Mouse (Mus musculus) neural tube, embryonic 11.5 days (tissue): ENCODE measurements around the gene Mfsd1. TPM values are rescaled to one million over a fixed set of nuclear protein-coding genes. Genes with fewer than 3 reads are reported as not detected.

Experiments used
- ATAC-seq: fragments of 200-750 bp; cut with Nextera tagmentation; 2 replicates; pipeline ENCODE4 v1.8.0; 2017; ENCODE audit warnings: moderate number of reproducible peaks, mild to moderate bottlenecking, moderate TSS enrichment, moderate library complexity; ENCODE audit not compliant: insufficient read depth, low FRiP score, low TSS enrichment
- DNase-seq: peaks from one replicate; pipeline ENCODE4 v3.0.0-alpha.2; 2015; ENCODE audit warnings: low spot score
- H3K27ac ChIP-seq: fragments of 300-500 bp; sonication (generic); 2 replicates; pipeline ENCODE4 v1.5.1; 2014; ENCODE audit warnings: low read depth, mild to moderate bottlenecking, low read length
- H3K27me3 ChIP-seq: fragments of 300-500 bp; sonication (generic); 2 replicates; pipeline ENCODE4 v1.6.1; 2014; ENCODE audit warnings: mild to moderate bottlenecking, low read length, mixed read lengths; ENCODE audit not compliant: control insufficient read depth, insufficient read depth
- H3K36me3 ChIP-seq: fragments of 300-500 bp; sonication (generic); 2 replicates; pipeline ENCODE4 v1.6.1; 2014; ENCODE audit warnings: mild to moderate bottlenecking, low read length, moderate library complexity, mixed read lengths; ENCODE audit not compliant: control insufficient read depth, insufficient read depth
- H3K4me1 ChIP-seq: fragments of 300-500 bp; sonication (generic); 2 replicates; pipeline ENCODE4 v1.6.1; 2014; ENCODE audit warnings: low read length, mixed read lengths; ENCODE audit not compliant: control insufficient read depth, insufficient read depth
- H3K4me2 ChIP-seq: fragments of 300-500 bp; sonication (generic); 2 replicates; pipeline ENCODE4 v1.6.1; 2014; ENCODE audit warnings: low read depth, mild to moderate bottlenecking, moderate library complexity
- H3K4me3 ChIP-seq: fragments of 300-500 bp; sonication (generic); 2 replicates; pipeline ENCODE4 v1.5.1; 2014; ENCODE audit warnings: low read depth, low read length
- H3K9ac ChIP-seq: fragments of 300-500 bp; sonication (generic); 2 replicates; pipeline ENCODE4 v1.6.1; 2014; ENCODE audit warnings: mild to moderate bottlenecking, low read length
- H3K9me3 ChIP-seq: fragments of 300-500 bp; sonication (generic); 2 replicates; pipeline ENCODE4 v1.6.1; 2016; ENCODE audit warnings: low read length; ENCODE audit not compliant: control insufficient read depth
- WGBS: fragments of 180-500 bp; shearing (Covaris S2); extraction: QIAGEN DNeasy Blood & Tissue Kit; methylation state at CpG from one replicate; pipeline ENCODE4 v1.1.7; 2014; 5-methylcytosine and 5-hydroxymethylcytosine counted together
- polyA plus RNA-seq: library from polyadenylated mRNA; unstranded; fragments of >200 nt; fragmentation: Nextera tagmentation; extraction: Ambion mirVana; gene quantifications from 2 replicates; pipeline ENCODE4 v1.2.1, GENCODE M21; 2014

Gene Mfsd1
- polyA plus RNA-seq, 1 experiment from 2014 or later: 67.5 TPM

DNA sequence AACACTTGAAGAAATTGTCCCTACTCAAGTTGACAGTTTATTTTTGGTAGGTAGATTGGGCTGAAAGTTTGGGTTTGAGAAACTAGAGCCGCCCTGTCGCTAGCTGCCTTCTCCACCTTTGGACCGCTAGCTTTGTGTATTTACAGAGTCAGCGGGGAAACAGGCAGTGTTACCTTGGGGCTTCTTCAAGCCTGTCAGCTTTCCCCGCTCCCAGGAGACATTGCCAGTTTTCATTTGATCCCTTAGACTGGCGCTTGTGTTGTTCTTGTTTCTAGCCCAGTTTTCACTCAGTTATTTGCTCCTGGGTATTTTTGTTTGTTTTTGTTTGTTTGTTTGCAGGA lies 1.3 kb downstream of the Mfsd1 start:
- Histone ChIP-seq H3K4me1 (peaks cover 3% of the 10 kb centered on the region; the same call in 1 of the 2 replicates), H3K4me3 (no peak overlapping the region), H3K27me3 (no peaks in the 10 kb centered on the region), H3K36me3 (no peaks in the 10 kb centered on the region), H3K4me2 (no peak overlapping the region), H3K9ac (no peak overlapping the region), H3K27ac (no peak overlapping the region), H3K9me3 (no peaks in the 10 kb centered on the region)
- ATAC-seq: no peak
- WGBS: 84% methylated on average over 6 of the region's 6 CpGs
- DNase-seq: no peak

DNA sequence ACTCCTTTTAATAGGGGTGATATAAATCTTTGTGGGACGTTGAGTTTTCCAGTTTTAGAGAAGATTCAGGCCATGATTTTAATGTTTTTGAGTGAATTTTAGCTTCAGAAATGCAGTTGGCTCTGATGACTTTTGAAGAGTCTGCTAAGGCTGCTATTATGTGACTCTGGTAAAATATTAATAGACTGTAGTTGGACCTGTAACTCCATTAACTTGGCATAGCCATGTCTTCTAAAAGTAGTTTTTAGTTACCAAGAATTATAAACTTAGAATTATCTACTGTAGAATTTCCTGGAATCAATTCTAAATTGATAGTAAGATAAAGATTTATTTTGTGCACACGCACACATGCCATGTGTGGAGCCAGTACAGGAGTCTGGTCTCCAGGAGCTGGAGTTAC lies 4.0 kb downstream of the Mfsd1 start:
- no peak overlapping the region for H3K27ac ChIP-seq
- DNase-seq (no peak), ATAC-seq (no peak)
- 91% methylated on average over 2 of the region's 2 CpGs for WGBS
- no peak overlapping the region for H3K9ac ChIP-seq
- H3K9me3 ChIP-seq: no peaks in the 10 kb centered on the region
- H3K4me2 ChIP-seq: no peak overlapping the region
- peaks cover 3% of the 10 kb centered on the region; the same call in 1 of the 2 replicates for H3K4me1 ChIP-seq
- peaks cover 3% of the 10 kb centered on the region for H3K36me3 ChIP-seq
- no peaks in the 10 kb centered on the region for H3K27me3 ChIP-seq
- H3K4me3 ChIP-seq: no peak overlapping the region

DNA sequence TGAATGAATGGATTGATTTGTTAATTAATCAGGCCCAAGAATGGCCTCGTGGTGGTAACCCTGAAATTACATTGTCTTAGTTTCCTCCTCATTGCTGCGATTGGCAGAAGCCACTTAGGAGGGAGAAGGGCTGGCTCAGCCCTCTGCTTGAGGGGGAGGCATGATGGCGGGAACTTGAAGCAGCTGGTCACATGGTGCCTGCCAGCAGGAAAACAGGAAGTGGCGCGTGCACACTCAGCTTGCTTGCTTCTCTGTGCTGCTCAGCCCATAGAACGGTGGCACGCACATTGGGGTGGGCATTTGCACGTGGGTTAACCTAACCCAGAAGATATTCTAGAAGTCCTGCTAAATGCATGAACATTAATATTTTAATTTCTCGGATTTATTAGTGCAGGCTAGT lies 4.9 kb downstream of the Mfsd1 start:
- no peak for ATAC-seq
- Histone ChIP-seq H3K9ac (no peak overlapping the region), H3K4me3 (no peak overlapping the region), H3K4me2 (no peak overlapping the region), H3K9me3 (no peaks in the 10 kb centered on the region), H3K4me1 (peaks cover 3% of the 10 kb centered on the region; the same call in 1 of the 2 replicates), H3K27me3 (no peaks in the 10 kb centered on the region), H3K36me3 (peaks cover 3% of the 10 kb centered on the region), H3K27ac (no peak overlapping the region)
- WGBS: 89% methylated on average over 9 of the region's 9 CpGs
- no peak for DNase-seq

DNA sequence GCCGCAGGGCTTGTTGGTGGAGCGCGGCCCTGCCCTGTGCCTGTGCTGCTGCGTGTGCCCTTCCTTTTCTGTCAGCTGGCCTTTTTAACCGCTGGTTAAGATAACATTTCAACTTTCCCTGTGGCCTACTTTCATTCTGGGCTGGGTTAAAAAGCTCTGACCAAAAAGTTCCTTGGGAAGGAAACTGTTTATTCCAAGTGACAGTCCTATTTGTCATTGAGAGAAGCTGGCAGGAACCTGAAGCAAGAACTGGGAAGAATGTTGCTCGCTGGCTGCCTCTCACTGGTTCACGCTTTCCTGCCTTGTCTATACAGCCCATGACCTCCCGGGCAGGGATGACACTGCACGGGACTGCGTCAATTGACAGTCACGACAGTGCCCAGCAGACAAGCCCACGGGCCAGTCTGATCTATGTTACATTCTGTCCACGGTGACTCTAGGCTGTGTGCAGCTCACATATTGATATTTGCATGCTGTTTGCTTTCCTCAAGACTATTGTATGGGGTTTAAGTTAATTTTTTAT lies 19.1 kb downstream of the Mfsd1 start:
- no peak for ATAC-seq

DNA sequence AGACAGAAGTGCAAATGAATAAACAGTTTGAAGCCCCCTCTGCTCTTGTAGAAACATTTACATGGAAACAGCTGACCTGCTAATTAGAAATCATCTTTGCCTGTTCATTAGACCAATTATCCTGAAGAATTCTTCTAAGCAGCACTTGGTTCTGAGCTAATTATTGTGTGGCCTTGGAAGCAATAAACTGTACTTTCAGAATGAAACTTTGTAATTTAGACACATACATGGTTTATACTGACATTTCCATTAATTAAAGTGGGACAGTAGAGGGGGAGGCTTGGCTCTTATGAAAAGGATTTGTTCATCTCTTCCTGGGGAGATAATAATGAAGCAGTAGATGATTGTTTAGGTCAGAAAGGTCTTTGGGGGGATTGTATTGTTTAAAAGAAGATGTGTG lies 35.7 kb downstream of the Mfsd1 start:
- H3K9ac ChIP-seq: no peak overlapping the region
- H3K27ac ChIP-seq: no peak overlapping the region
- no peak overlapping the region for H3K4me2 ChIP-seq
- H3K4me1 ChIP-seq: no peaks in the 10 kb centered on the region
- no peak overlapping the region for H3K4me3 ChIP-seq
- no peaks in the 10 kb centered on the region for H3K36me3 ChIP-seq
- no peaks in the 10 kb centered on the region for H3K9me3 ChIP-seq
- H3K27me3 ChIP-seq: no peaks in the 10 kb centered on the region
- no peak for ATAC-seq
- no peak for DNase-seq

More for the DNA sequence above, 19.1 kb downstream of the Mfsd1 start:
- Histone ChIP-seq H3K9ac (no peak overlapping the region), H3K4me3 (no peak overlapping the region), H3K27ac (no peak overlapping the region), H3K9me3 (no peaks in the 10 kb centered on the region), H3K4me1 (no peaks in the 10 kb centered on the region), H3K36me3 (peaks cover 5% of the 10 kb centered on the region; the same call in 1 of the 2 replicates), H3K27me3 (no peaks in the 10 kb centered on the region), H3K4me2 (no peak overlapping the region)
- DNase-seq: no peak
- 93% methylated on average over 13 of the region's 13 CpGs for WGBS

DNA sequence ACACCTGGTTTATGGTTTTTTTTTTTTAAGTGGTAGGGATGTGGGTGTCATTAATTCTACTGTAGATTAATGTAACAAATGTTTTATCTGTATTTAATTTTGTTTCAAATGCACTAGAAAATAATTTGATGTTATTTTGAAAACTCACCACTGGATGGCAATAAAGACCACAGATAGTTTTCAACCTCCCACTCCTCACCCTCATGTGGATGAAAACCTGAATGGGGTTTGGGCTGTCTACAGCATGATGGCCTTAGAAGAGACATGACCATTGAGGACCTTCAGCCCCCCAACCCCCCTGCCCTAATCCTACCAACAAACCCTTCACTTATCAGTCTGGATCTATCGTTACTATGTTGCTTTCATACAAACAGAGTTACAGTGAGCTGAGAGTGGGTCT lies 42.1 kb downstream of the Mfsd1 start:
- H3K9me3 ChIP-seq: no peaks in the 10 kb centered on the region
- 87% methylated on average over 1 of the region's 1 CpGs for WGBS
- no peak overlapping the region for H3K4me3 ChIP-seq
- ATAC-seq (0 out of 2 replicates have a peak, but pooled peaks have one; percentile 53), DNase-seq (no peak)
- no peaks in the 10 kb centered on the region for H3K36me3 ChIP-seq
- no peaks in the 10 kb centered on the region for H3K4me1 ChIP-seq
- H3K27ac ChIP-seq: no peak overlapping the region
- H3K27me3 ChIP-seq: no peaks in the 10 kb centered on the region
- no peak overlapping the region for H3K4me2 ChIP-seq
- no peak overlapping the region for H3K9ac ChIP-seq

DNA sequence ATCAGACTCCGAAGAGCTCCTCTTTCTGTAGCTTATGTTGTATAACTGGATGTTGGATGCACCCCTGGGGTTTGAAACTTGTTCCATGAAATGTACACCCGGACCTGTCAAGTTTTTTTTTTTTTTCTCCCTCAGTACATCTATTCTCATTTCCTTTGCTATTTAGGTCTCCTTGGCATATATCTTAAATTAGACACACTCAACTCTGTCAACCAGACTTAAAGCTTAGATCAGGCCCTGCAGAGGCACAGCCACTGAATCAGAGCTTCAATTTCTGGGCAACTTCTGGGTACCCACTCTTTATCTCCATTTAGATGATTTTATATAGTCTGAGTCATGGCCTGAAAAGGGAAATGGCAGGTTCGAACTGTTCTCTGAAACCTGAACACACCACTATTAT lies 60.6 kb downstream of the Mfsd1 start:
- H3K9me3 ChIP-seq: no peaks in the 10 kb centered on the region
- WGBS: 88% methylated on average over 3 of the region's 3 CpGs
- H3K4me2 ChIP-seq: no peak overlapping the region

DNA sequence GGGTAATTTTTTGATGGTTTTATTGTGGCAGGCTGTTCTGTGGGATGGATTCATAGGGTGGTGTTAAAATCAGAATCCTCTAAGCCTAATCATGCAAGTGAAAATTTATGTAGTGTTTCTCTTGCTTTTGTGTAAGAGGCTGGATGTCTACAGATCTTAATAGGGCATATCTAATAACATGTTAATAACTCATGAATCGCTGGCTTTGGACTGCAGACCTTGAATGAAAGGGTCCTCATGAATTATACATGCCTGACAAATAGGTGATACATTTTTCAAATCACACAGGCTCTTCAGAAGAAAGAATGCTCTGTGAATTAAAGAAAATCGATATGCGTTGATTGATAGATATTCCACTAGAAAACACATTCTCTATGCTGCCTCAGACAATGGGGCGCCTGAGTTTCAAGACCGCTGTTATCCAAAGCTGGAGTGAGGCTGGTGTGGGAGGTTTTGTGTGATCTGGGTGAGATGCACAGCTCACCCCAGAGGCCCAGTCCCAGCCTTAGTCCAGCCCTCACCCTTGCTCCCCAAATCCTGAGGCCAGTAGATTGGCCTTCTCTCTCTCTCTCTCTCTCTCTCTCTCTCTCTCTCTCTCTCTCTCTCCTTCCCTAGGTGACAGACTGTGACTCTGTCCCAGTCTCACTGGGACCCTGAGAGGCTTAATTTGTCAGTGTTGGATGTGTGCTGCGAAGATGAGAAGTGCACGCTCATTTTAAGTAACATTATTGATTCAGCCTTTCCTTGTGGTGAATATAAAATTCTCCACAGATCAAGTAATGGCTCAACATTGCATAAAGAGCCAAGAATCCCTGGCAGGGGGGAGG lies 63.3 kb downstream of the Mfsd1 start:
- no peaks in the 10 kb centered on the region for H3K4me1 ChIP-seq
- H3K36me3 ChIP-seq: no peaks in the 10 kb centered on the region
- H3K27ac ChIP-seq: peak overlapping the region; percentile 60; the same call in 1 of the 2 replicates
- 60% methylated on average over 7 of the region's 7 CpGs for WGBS
- no peak overlapping the region for H3K4me3 ChIP-seq
- no peak overlapping the region for H3K9ac ChIP-seq
- H3K9me3 ChIP-seq: no peaks in the 10 kb centered on the region
- peak; percentile 63 for DNase-seq
- ATAC-seq: peak; percentile 85
- no peaks in the 10 kb centered on the region for H3K27me3 ChIP-seq
- H3K4me2 ChIP-seq: no peak overlapping the region

More for the DNA sequence above, 60.6 kb downstream of the Mfsd1 start:
- Histone ChIP-seq H3K4me3 (no peak overlapping the region), H3K36me3 (no peaks in the 10 kb centered on the region), H3K27ac (no peak overlapping the region), H3K4me1 (no peaks in the 10 kb centered on the region), H3K27me3 (no peaks in the 10 kb centered on the region), H3K9ac (no peak overlapping the region)
- no peak for ATAC-seq
- DNase-seq: no peak
